Mouse (Mus musculus) heart, embryonic 11.5 days (tissue): ENCODE measurements around the gene Lrch1. TPM values are rescaled to one million over a fixed set of nuclear protein-coding genes. Genes with fewer than 3 reads are reported as not detected.

Source experiments
- ATAC-seq: fragments of 200-750 bp; cut with Nextera tagmentation; replicated peaks from 2 replicates; pipeline ENCODE4 v1.8.0; 2017; ENCODE audit warnings: moderate library complexity; ENCODE audit not compliant: insufficient number of reproducible peaks, low FRiP score, low TSS enrichment
- H3K27ac ChIP-seq: fragments of 300-500 bp; sonication (generic); 2 replicates; pipeline ENCODE4 v1.5.1; 2014; ENCODE audit warnings: mild to moderate bottlenecking, low read depth, low read length
- H3K27me3 ChIP-seq: fragments of 300-500 bp; sonication (generic); 2 replicates; pipeline ENCODE4 v1.6.1; 2014; ENCODE audit warnings: mild to moderate bottlenecking, low read length, mixed read lengths; ENCODE audit not compliant: control insufficient read depth, insufficient read depth
- H3K36me3 ChIP-seq: fragments of 300-500 bp; sonication (generic); 2 replicates; pipeline ENCODE4 v1.6.1; 2014; ENCODE audit warnings: mild to moderate bottlenecking, low read length, moderate library complexity, mixed read lengths; ENCODE audit not compliant: control insufficient read depth, insufficient read depth
- H3K4me1 ChIP-seq: fragments of 300-500 bp; sonication (generic); 2 replicates; pipeline ENCODE4 v1.6.1; 2014; ENCODE audit warnings: low read length; ENCODE audit not compliant: control insufficient read depth, insufficient read depth
- H3K4me2 ChIP-seq: fragments of 300-500 bp; sonication (generic); 2 replicates; pipeline ENCODE4 v1.6.1; 2014; ENCODE audit warnings: mild to moderate bottlenecking, moderate library complexity
- H3K4me3 ChIP-seq: fragments of 300-500 bp; sonication (generic); 2 replicates; pipeline ENCODE4 v1.5.1; 2014; ENCODE audit warnings: low read depth, low read length
- H3K9ac ChIP-seq: fragments of 300-500 bp; sonication (generic); 2 replicates; pipeline ENCODE4 v1.6.1; 2014; ENCODE audit warnings: mild to moderate bottlenecking, low read depth, low read length, moderate library complexity
- H3K9me3 ChIP-seq: fragments of 300-500 bp; sonication (generic); replicated peaks from 2 replicates; pipeline ENCODE4 v1.6.1; 2016; ENCODE audit warnings: low read length; ENCODE audit not compliant: control insufficient read depth
- WGBS: fragments of 180-500 bp; shearing (Covaris S2); extraction: QIAGEN DNeasy Blood & Tissue Kit; methylation state at CpG from one replicate; pipeline ENCODE4 v1.1.7; 2014; ENCODE audit not compliant: insufficient replicate concordance; 5-methylcytosine and 5-hydroxymethylcytosine counted together
- polyA plus RNA-seq: library from polyadenylated mRNA; unstranded; fragments of >200 nt; fragmentation: Nextera tagmentation; extraction: Ambion mirVana; gene quantifications from 2 replicates; pipeline ENCODE4 v1.2.1, GENCODE M21; 2014

The Lrch1 gene
- polyA plus RNA-seq, 1 experiment from 2014 or later: 10.0 TPM

- Histone ChIP-seq H3K9me3 (no peaks in the 10 kb centered on the region), H3K27me3 (no peaks in the 10 kb centered on the region), H3K4me3 (no peak overlapping the region), H3K9ac (peak overlapping the region; percentile 24; the same call in 1 of the 2 replicates), H3K4me1 (peaks cover 28% of the 10 kb centered on the region), H3K27ac (peak overlapping the region; percentile 70), H3K4me2 (peak overlapping the region; percentile 12; the same call in 1 of the 2 replicates), H3K36me3 (no peaks in the 10 kb centered on the region; the same call in 1 of the 2 replicates)
- 0 out of 2 replicates have a peak, but pooled peaks have one; percentile 22 for ATAC-seq
- WGBS: 36% methylated on average over 16 of the region's 16 CpGs
Measured at GRCm38 (mm10) chr14:74852965-74853758, 94.5 kb downstream of the Lrch1 start.

GRCm38 (mm10) chr14:74851866-74852265 is 95.8 kb downstream of the Lrch1 start:
- H3K27ac ChIP-seq: no peak overlapping the region
- H3K36me3 ChIP-seq: no peaks in the 10 kb centered on the region; the same call in 1 of the 2 replicates
- H3K4me1 ChIP-seq: peaks cover 29% of the 10 kb centered on the region
- no peak overlapping the region for H3K4me2 ChIP-seq
- no peaks in the 10 kb centered on the region for H3K27me3 ChIP-seq
- ATAC-seq: no peak
- no peaks in the 10 kb centered on the region for H3K9me3 ChIP-seq
- WGBS: 63% methylated on average over 9 of the region's 9 CpGs
- no peak overlapping the region for H3K4me3 ChIP-seq
- H3K9ac ChIP-seq: no peak overlapping the region

DNA sequence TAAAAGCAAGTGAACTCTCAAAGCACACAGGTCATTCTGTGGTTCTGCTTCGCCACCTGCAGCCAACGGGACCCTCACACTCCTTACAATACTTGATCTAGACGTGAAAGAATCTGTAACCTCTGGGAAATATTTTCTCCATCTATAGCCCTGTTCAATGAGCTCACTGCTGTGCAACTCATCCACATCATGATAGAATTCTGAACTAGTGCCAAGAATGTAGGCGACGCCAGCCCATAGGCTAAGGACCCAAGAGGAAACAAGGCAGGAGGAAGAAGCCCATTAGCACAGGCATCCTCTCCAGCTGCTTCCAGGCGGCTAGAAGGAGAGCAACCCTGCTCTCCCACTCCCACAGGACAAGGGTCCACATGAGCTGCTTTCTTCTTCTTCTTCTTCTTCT is 98.7 kb downstream of the Lrch1 start:
- Histone ChIP-seq H3K27me3 (no peaks in the 10 kb centered on the region), H3K4me3 (no peak overlapping the region), H3K9me3 (no peaks in the 10 kb centered on the region), H3K36me3 (no peaks in the 10 kb centered on the region), H3K4me1 (peaks cover 41% of the 10 kb centered on the region), H3K9ac (no peak overlapping the region), H3K27ac (peak overlapping the region; percentile 51; the same call in 1 of the 2 replicates), H3K4me2 (no peak overlapping the region)
- no peak for ATAC-seq
- 58% methylated on average over 6 of the region's 6 CpGs for WGBS

DNA sequence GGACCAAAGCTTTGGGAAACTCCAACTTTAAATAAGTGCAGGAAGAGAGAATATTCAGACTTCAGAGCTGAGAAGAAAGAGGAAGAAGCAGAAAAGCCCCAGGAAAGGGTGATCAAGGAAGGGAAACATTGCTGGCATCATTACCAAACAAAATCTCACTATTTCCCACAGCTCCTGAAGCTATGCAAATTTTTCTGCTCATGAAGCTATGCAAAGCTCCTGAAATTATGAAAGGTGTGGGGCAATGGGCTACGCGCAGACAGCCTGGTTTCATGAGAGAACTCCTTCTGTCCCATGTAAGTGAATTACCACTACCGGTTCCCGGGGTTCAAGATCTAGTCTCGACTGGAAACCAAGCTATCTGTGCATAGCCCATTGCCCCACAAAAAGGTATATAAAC is 99.5 kb downstream of the Lrch1 start:
- Histone ChIP-seq H3K4me1 (peaks cover 35% of the 10 kb centered on the region), H3K27ac (no peak overlapping the region), H3K27me3 (no peaks in the 10 kb centered on the region), H3K4me3 (no peak overlapping the region), H3K4me2 (no peak overlapping the region), H3K9ac (no peak overlapping the region), H3K36me3 (no peaks in the 10 kb centered on the region), H3K9me3 (no peaks in the 10 kb centered on the region)
- ATAC-seq: no peak
- WGBS: 84% methylated on average over 5 of the region's 5 CpGs

- H3K4me2 ChIP-seq: no peak overlapping the region
- peak overlapping the region; percentile 87 for H3K27ac ChIP-seq
- ATAC-seq: no peak; the same call in 1 of the 2 replicates
- no peaks in the 10 kb centered on the region for H3K27me3 ChIP-seq
- H3K9me3 ChIP-seq: no peaks in the 10 kb centered on the region
- WGBS: 70% methylated on average over 14 of the region's 14 CpGs
- H3K36me3 ChIP-seq: no peaks in the 10 kb centered on the region
- no peak overlapping the region for H3K9ac ChIP-seq
- H3K4me1 ChIP-seq: peaks cover 29% of the 10 kb centered on the region
- H3K4me3 ChIP-seq: no peak overlapping the region
Measured at GRCm38 (mm10) chr14:74847311-74848133, 100.2 kb downstream of the Lrch1 start.

- Histone ChIP-seq H3K9ac (no peak overlapping the region), H3K27ac (peak overlapping the region; percentile 87)
Measured at GRCm38 (mm10) chr14:74846668-74847067, 101.0 kb downstream of the Lrch1 start.

GRCm38 (mm10) chr14:74845661-74846274 is 101.9 kb downstream of the Lrch1 start:
- Histone ChIP-seq H3K4me2 (no peak overlapping the region), H3K27ac (peak overlapping the region; percentile 48), H3K4me1 (peaks cover 31% of the 10 kb centered on the region), H3K4me3 (no peak overlapping the region), H3K9ac (no peak overlapping the region), H3K27me3 (no peaks in the 10 kb centered on the region), H3K36me3 (no peaks in the 10 kb centered on the region), H3K9me3 (no peaks in the 10 kb centered on the region)
- 26% methylated on average over 2 of the region's 2 CpGs for WGBS
- no peak; the same call in 1 of the 2 replicates for ATAC-seq

More at GRCm38 (mm10) chr14:74846668-74847067, 101.0 kb downstream of the Lrch1 start:
- ATAC-seq: no peak
- no peaks in the 10 kb centered on the region for H3K27me3 ChIP-seq
- no peak overlapping the region for H3K4me3 ChIP-seq
- peaks cover 25% of the 10 kb centered on the region for H3K4me1 ChIP-seq
- peak overlapping the region; percentile 11; the same call in 1 of the 2 replicates for H3K4me2 ChIP-seq
- H3K9me3 ChIP-seq: no peaks in the 10 kb centered on the region
- no peaks in the 10 kb centered on the region for H3K36me3 ChIP-seq
- WGBS: 25% methylated on average over 5 of the region's 5 CpGs

DNA sequence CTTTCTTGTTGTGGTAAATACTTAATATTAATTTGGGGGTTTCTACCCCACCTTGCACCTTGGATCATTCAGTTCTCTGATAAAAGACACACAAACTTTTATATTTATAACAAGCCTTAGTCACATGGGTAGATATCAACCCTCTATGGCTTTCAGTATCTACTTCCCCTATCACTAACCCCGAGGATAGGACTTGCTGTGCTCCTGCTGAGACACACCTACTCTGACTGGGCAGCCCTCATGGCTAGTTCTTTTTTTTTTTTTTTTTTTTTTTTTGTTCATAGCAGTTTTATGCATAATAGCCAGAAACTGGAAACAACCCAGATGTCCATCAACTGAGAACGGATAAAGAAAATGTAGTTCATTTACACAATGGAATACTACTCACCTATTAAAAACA is 106.0 kb downstream of the Lrch1 start:
- no peak overlapping the region for H3K4me3 ChIP-seq
- no peak overlapping the region for H3K27ac ChIP-seq
- H3K9ac ChIP-seq: no peak overlapping the region
- no peaks in the 10 kb centered on the region for H3K27me3 ChIP-seq
- no peak overlapping the region for H3K4me2 ChIP-seq
- H3K9me3 ChIP-seq: no peaks in the 10 kb centered on the region
- H3K4me1 ChIP-seq: peaks cover 27% of the 10 kb centered on the region
- WGBS: 53% methylated on average over 2 of the region's 2 CpGs
- no peak for ATAC-seq
- H3K36me3 ChIP-seq: no peaks in the 10 kb centered on the region
